Mouse (Mus musculus): Measurements from ENCODE around the gene Fam184a.

Fam184a gene

GRCm38 (mm10) chr10:53750955-53751652 is at the start of gene Fam184a:
Gene Fam184a, minus strand, starts transcription at chr10:53751123.
- DNase-seq (ENCODE audit: low spot score) = peak; percentile 52

- no peak for DNase-seq (ENCODE audit: low spot score)
Observed at GRCm38 (mm10) chr10:53796258-53796581, 45.3 kb upstream of the Fam184a start.

GRCm38 (mm10) chr10:53795567-53796257 is 44.8 kb upstream of the Fam184a start:
- DNase-seq (ENCODE audit: low spot score) = peak; percentile 12

- no peak for DNase-seq (ENCODE audit: low spot score)
Observed at GRCm38 (mm10) chr10:53791281-53791680, 40.4 kb upstream of the Fam184a start.

- DNase-seq (ENCODE audit: low spot score) = no peak
Observed at GRCm38 (mm10) chr10:53776591-53776990, 25.7 kb upstream of the Fam184a start.

- no peak for DNase-seq (ENCODE audit: low spot score)
Observed at GRCm38 (mm10) chr10:53772708-53773107, 21.8 kb upstream of the Fam184a start.

GRCm38 (mm10) chr10:53771480-53771879 is 20.6 kb upstream of the Fam184a start:
- DNase-seq (ENCODE audit: low spot score) = no peak

GRCm38 (mm10) chr10:53768745-53769144 is 17.8 kb upstream of the Fam184a start:
- no peak for DNase-seq (ENCODE audit: low spot score)

GRCm38 (mm10) chr10:53765471-53765870 is 14.5 kb upstream of the Fam184a start:
- DNase-seq (ENCODE audit: low spot score) = no peak

GRCm38 (mm10) chr10:53752723-53753122 is 1.8 kb upstream of the Fam184a start:
- no peak for DNase-seq (ENCODE audit: low spot score)

GRCm38 (mm10) chr10:53750275-53750954 is 508 bp downstream of the Fam184a start:
- DNase-seq (ENCODE audit: low spot score) = no peak

- peak; percentile 18 for DNase-seq (ENCODE audit: low spot score)
Observed at GRCm38 (mm10) chr10:53746039-53746438, 4.9 kb downstream of the Fam184a start.

GRCm38 (mm10) chr10:53742961-53743360 is 8.0 kb downstream of the Fam184a start:
- no peak for DNase-seq (ENCODE audit: low spot score)

- DNase-seq (ENCODE audit: low spot score) = peak; percentile 23
Observed at GRCm38 (mm10) chr10:53740014-53740413, 10.9 kb downstream of the Fam184a start.

GRCm38 (mm10) chr10:53738842-53739241 is 12.1 kb downstream of the Fam184a start:
- no peak for DNase-seq (ENCODE audit: low spot score)

- no peak for DNase-seq (ENCODE audit: low spot score)
Observed at GRCm38 (mm10) chr10:53735201-53735865, 15.6 kb downstream of the Fam184a start.

- DNase-seq (ENCODE audit: low spot score) = no peak
Observed at GRCm38 (mm10) chr10:53732324-53732723, 18.6 kb downstream of the Fam184a start.

GRCm38 (mm10) chr10:53728883-53729282 is 22.0 kb downstream of the Fam184a start:
- DNase-seq (ENCODE audit: low spot score) = no peak

- no peak for DNase-seq (ENCODE audit: low spot score)
Observed at GRCm38 (mm10) chr10:53725301-53725700, 25.6 kb downstream of the Fam184a start.

- no peak for DNase-seq (ENCODE audit: low spot score)
Observed at GRCm38 (mm10) chr10:53704516-53704915, 46.4 kb downstream of the Fam184a start.

GRCm38 (mm10) chr10:53698531-53698930 is 52.4 kb downstream of the Fam184a start:
- no peak for DNase-seq (ENCODE audit: low spot score)

- no peak for DNase-seq (ENCODE audit: low spot score)
Observed at GRCm38 (mm10) chr10:53694757-53695156, 56.2 kb downstream of the Fam184a start.

GRCm38 (mm10) chr10:53691263-53691662 is 59.7 kb downstream of the Fam184a start:
- DNase-seq (ENCODE audit: low spot score) = no peak
